Mouse (Mus musculus): Measurements from ENCODE around the gene Tenm3. TPM values are rescaled to one million over a fixed set of nuclear protein-coding genes. Genes with fewer than 3 reads are reported as not detected.

The Tenm3 gene
- polyA plus RNA-seq, 1 experiment from 2014 or later: 16.4 TPM

DNA sequence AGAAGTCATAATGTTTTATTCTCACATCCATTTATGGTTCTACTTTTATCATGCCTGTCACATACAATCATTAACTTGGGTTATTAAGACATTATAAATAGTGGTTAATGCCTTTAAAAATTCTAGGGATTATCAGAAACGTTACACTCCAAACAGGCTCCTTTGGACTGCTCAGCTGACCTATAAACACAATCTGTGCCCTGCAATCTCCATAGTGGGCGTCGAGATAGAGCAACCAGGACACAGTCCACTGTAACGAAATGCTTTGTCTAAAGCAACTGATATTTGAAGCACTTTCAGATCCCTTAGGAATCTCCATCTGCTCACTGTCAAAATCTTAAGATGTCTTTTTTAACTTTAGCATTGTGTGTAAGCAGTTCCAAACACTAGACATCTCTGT, 207.9 kb downstream of the Tenm3 start:
- ATAC-seq: peak; percentile 30
- H3K9me3 ChIP-seq: no peaks in the 10 kb centered on the region
- no peaks in the 10 kb centered on the region for H3K27me3 ChIP-seq (replicated peaks)
- 33% methylated on average over 4 of the region's 4 CpGs for WGBS
- H3K4me1 ChIP-seq (replicated peaks): 0 out of 2 replicates have a peak, but pooled peaks cover 8% of the 10 kb centered on the region
- no peak overlapping the region for H3K4me3 ChIP-seq (replicated peaks)
- no peak overlapping the region for H3K27ac ChIP-seq
- no peak overlapping the region for H3K9ac ChIP-seq
- no peaks in the 10 kb centered on the region for H3K36me3 ChIP-seq
- H3K4me2 ChIP-seq (replicated peaks): no peak overlapping the region

DNA sequence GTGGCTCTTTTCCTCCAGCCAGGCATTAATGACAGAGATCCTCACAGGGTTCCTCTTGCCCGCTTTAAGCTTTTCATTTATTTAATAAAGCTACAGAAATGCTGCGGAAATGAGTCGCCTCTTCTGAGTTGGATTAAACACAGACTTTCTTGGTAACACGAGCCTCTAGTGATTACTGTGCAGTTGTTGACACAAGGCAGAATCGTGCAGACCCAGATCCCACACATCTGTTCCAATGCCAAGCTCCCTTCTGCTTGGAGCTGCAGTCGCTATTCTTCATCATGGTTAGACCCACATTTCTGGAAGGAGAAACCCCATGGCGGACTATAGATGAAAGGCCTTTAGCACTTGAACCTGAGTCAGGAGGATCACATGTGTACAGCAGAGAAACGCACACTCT, 210.3 kb downstream of the Tenm3 start:
- ATAC-seq: no peak
- Histone ChIP-seq H3K9me3 (no peaks in the 10 kb centered on the region), H3K9ac (no peak overlapping the region), H3K27ac (no peak overlapping the region), H3K4me1 (replicated peaks) (0 out of 2 replicates have a peak, but pooled peaks cover 8% of the 10 kb centered on the region), H3K4me2 (replicated peaks) (no peak overlapping the region), H3K4me3 (replicated peaks) (no peak overlapping the region), H3K36me3 (no peaks in the 10 kb centered on the region), H3K27me3 (replicated peaks) (no peaks in the 10 kb centered on the region)
- 39% methylated on average over 8 of the region's 8 CpGs for WGBS

- Histone ChIP-seq H3K4me2 (replicated peaks) (no peak overlapping the region), H3K27ac (no peak overlapping the region), H3K9me3 (no peaks in the 10 kb centered on the region), H3K4me1 (replicated peaks) (no peaks in the 10 kb centered on the region), H3K36me3 (no peaks in the 10 kb centered on the region), H3K9ac (no peak overlapping the region), H3K4me3 (replicated peaks) (no peak overlapping the region), H3K27me3 (replicated peaks) (no peaks in the 10 kb centered on the region)
- 91% methylated on average over 11 of the region's 11 CpGs for WGBS
- ATAC-seq: no peak
Observed at GRCm38 (mm10) chr8:48622517-48623153, 221.1 kb downstream of the Tenm3 start.

- Histone ChIP-seq H3K4me3 (replicated peaks) (no peak overlapping the region), H3K36me3 (no peaks in the 10 kb centered on the region), H3K27ac (no peak overlapping the region), H3K9me3 (no peaks in the 10 kb centered on the region), H3K4me2 (replicated peaks) (no peak overlapping the region), H3K4me1 (replicated peaks) (no peaks in the 10 kb centered on the region), H3K9ac (no peak overlapping the region), H3K27me3 (replicated peaks) (no peaks in the 10 kb centered on the region)
- 43% methylated on average over 8 of the region's 8 CpGs for WGBS
- no peak for ATAC-seq
Observed at GRCm38 (mm10) chr8:48615088-48615487, 228.7 kb downstream of the Tenm3 start.

DNA sequence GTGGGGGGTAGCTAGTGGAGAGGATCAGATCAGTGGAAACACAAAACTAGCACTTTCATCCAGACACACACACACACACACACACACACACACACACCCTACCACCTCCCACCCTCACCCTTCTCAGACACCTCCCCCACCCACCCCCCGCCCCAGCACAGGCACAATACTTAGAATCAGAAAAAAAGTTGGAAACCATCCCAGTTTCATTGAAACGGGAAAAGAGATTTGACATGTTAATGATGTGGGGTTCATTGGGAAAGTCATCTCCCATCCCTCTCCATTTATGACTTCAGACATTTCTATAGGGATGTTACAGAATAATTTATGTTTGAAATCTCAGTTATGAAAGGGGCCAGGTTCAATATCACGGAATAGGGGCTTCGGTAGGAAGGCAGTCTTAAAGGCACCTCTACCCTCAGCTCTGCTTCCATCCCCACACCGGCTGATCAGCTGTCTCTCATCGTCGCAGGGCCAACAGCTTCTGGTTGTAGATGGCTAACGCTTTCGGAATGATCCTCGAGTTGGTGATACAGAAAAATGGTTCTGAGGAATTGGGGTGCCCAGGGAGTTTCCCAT, 231.7 kb downstream of the Tenm3 start:
- WGBS: 78% methylated on average over 10 of the region's 10 CpGs
- Histone ChIP-seq H3K27me3 (replicated peaks) (no peaks in the 10 kb centered on the region), H3K4me3 (replicated peaks) (no peak overlapping the region), H3K27ac (no peak overlapping the region), H3K4me1 (replicated peaks) (no peaks in the 10 kb centered on the region), H3K36me3 (no peaks in the 10 kb centered on the region), H3K9ac (no peak overlapping the region), H3K4me2 (replicated peaks) (no peak overlapping the region), H3K9me3 (no peaks in the 10 kb centered on the region)
- ATAC-seq: no peak

DNA sequence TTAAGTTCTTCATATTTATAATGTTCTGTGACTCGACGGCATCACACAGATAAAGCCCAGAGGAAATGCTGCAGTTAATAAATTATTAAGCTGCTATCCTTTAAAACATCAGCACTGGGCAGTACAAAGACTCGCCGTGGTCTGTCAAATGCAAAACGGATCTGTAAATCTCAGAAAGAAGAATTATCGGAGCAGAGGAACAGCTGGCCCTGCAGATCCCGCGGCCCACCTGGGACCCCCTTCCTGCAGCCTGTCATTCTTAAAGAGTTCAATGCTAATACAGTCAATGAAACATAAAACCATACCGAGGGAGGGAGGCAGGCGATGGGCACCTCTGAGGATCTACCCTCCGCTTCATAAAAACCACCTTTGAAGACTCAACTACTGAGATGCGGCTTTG, 232.6 kb downstream of the Tenm3 start:
- H3K27ac ChIP-seq: no peak overlapping the region
- no peaks in the 10 kb centered on the region for H3K4me1 ChIP-seq (replicated peaks)
- H3K27me3 ChIP-seq (replicated peaks): no peaks in the 10 kb centered on the region
- WGBS: 51% methylated on average over 12 of the region's 12 CpGs
- no peaks in the 10 kb centered on the region for H3K36me3 ChIP-seq
- no peaks in the 10 kb centered on the region for H3K9me3 ChIP-seq
- H3K4me2 ChIP-seq (replicated peaks): no peak overlapping the region
- no peak overlapping the region for H3K4me3 ChIP-seq (replicated peaks)
- no peak for ATAC-seq
- H3K9ac ChIP-seq: no peak overlapping the region

GRCm38 (mm10) chr8:48610316-48610715, 233.4 kb downstream of the Tenm3 start:
- H3K9ac ChIP-seq: no peak overlapping the region
- H3K36me3 ChIP-seq: no peaks in the 10 kb centered on the region
- no peak overlapping the region for H3K27ac ChIP-seq
- ATAC-seq: no peak
- 61% methylated on average over 6 of the region's 6 CpGs for WGBS
- no peaks in the 10 kb centered on the region for H3K9me3 ChIP-seq
- no peak overlapping the region for H3K4me2 ChIP-seq (replicated peaks)
- no peaks in the 10 kb centered on the region for H3K27me3 ChIP-seq (replicated peaks)
- H3K4me1 ChIP-seq (replicated peaks): no peaks in the 10 kb centered on the region
- H3K4me3 ChIP-seq (replicated peaks): no peak overlapping the region

DNA sequence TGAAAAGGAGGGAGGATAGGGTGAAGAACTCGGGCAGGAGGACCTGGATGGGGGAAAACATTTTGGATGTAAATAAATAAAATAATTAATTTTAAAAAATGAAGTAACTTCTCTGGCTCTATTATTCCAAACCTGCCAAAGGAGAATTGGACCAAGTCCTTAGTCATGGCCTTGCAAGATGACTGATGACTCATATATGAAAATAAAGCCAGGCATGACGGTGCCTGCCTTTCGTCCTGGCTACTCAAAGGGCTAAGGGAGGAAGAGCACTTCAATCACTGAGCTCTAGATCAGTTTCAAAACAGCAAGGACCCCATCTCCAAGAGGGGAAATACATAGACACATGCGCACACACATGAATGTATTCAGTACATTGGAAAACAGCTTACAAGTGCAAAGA, 234.1 kb downstream of the Tenm3 start:
- H3K9ac ChIP-seq: no peak overlapping the region
- WGBS: 85% methylated on average over 4 of the region's 4 CpGs
- no peaks in the 10 kb centered on the region for H3K27me3 ChIP-seq (replicated peaks)
- no peak overlapping the region for H3K27ac ChIP-seq
- no peaks in the 10 kb centered on the region for H3K36me3 ChIP-seq
- H3K9me3 ChIP-seq: no peaks in the 10 kb centered on the region
- H3K4me3 ChIP-seq (replicated peaks): no peak overlapping the region
- ATAC-seq: no peak
- H3K4me1 ChIP-seq (replicated peaks): no peaks in the 10 kb centered on the region
- H3K4me2 ChIP-seq (replicated peaks): no peak overlapping the region

DNA sequence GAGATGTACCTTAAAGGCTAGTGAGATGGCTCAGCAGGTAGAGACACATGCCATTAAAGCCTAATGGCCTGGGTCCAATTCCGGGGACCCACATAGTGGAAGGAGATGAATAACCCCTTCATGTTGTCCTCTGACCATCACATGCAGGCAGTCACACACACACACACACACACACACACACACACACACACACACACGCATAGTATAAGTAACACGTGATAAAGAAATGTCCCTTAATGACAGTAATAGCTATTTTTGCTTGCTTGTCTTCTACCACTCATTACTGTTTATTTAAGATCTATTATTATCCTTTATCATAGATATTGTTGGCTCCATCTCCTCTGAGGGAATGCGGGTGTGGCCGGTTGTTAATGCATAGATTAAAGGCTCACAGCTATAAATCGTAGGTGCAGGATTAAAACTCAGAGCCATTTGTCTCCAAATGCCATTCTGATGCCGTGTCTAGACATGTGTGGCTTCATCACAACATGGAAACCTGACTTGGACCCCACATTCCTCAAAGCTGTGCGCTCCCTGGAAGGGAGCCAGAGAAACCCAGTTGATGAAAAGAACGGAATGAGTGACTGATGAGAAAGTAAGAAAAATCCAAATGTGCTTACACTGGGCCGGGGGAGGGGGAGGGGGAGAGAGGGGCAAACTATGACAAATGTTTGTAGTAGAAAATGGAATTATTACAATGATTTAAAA, 239.4 kb downstream of the Tenm3 start:
- Histone ChIP-seq H3K27ac (no peak overlapping the region), H3K4me1 (replicated peaks) (no peaks in the 10 kb centered on the region), H3K9me3 (no peaks in the 10 kb centered on the region), H3K4me3 (replicated peaks) (no peak overlapping the region), H3K27me3 (replicated peaks) (no peaks in the 10 kb centered on the region), H3K9ac (no peak overlapping the region), H3K4me2 (replicated peaks) (no peak overlapping the region), H3K36me3 (no peaks in the 10 kb centered on the region)
- WGBS: 62% methylated on average over 10 of the region's 10 CpGs
- no peak for ATAC-seq

GRCm38 (mm10) chr8:48603165-48603840, 240.4 kb downstream of the Tenm3 start:
- Histone ChIP-seq H3K9me3 (no peaks in the 10 kb centered on the region), H3K4me1 (replicated peaks) (no peaks in the 10 kb centered on the region), H3K27me3 (replicated peaks) (no peaks in the 10 kb centered on the region), H3K4me3 (replicated peaks) (no peak overlapping the region), H3K9ac (no peak overlapping the region), H3K36me3 (no peaks in the 10 kb centered on the region), H3K27ac (no peak overlapping the region), H3K4me2 (replicated peaks) (0 out of 2 replicates have a peak overlapping the region, but pooled peaks have one; percentile 5)
- ATAC-seq: peak; percentile 98
- 71% methylated on average over 15 of the region's 15 CpGs for WGBS

DNA sequence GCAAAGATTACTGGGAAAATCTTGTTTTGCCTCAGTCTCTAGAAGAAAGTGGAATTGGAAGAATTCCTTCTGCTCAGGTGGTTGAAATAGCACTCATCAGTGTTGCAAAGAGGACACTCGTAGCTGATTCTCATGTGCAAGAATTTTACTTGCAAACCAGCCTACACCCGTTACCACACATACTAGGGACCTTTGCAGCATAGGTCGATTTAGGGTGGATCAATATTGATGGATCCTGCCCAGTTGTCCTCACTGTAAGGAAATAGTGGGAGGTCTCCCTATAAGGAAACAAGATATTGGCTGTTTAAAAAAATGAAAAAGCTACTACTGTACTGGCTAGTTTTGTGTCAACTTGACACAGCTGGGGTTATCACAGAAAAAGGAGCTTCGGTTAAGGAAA, 242.1 kb downstream of the Tenm3 start:
- Histone ChIP-seq H3K4me2 (replicated peaks) (no peak overlapping the region), H3K36me3 (no peaks in the 10 kb centered on the region), H3K4me1 (replicated peaks) (no peaks in the 10 kb centered on the region), H3K27me3 (replicated peaks) (no peaks in the 10 kb centered on the region), H3K27ac (no peak overlapping the region), H3K4me3 (replicated peaks) (no peak overlapping the region), H3K9ac (no peak overlapping the region), H3K9me3 (no peaks in the 10 kb centered on the region)
- no peak for ATAC-seq
- 89% methylated on average over 4 of the region's 4 CpGs for WGBS

- H3K4me2 ChIP-seq (replicated peaks): no peak overlapping the region
- H3K27me3 ChIP-seq (replicated peaks): no peaks in the 10 kb centered on the region
- H3K27ac ChIP-seq: no peak overlapping the region
- no peaks in the 10 kb centered on the region for H3K36me3 ChIP-seq
- no peaks in the 10 kb centered on the region for H3K4me1 ChIP-seq (replicated peaks)
- no peaks in the 10 kb centered on the region for H3K9me3 ChIP-seq
- ATAC-seq: no peak
- H3K4me3 ChIP-seq (replicated peaks): no peak overlapping the region
- 48% methylated on average over 4 of the region's 4 CpGs for whole genome bisulfite sequencing
- no peak overlapping the region for H3K9ac ChIP-seq
Observed at GRCm38 (mm10) chr8:48599028-48599427, 244.7 kb downstream of the Tenm3 start.

All from intestine, embryonic 15.5 days (tissue).